20 mouse cellular contexts compared by ENCODE assay signal in the genomic region with DNA sequence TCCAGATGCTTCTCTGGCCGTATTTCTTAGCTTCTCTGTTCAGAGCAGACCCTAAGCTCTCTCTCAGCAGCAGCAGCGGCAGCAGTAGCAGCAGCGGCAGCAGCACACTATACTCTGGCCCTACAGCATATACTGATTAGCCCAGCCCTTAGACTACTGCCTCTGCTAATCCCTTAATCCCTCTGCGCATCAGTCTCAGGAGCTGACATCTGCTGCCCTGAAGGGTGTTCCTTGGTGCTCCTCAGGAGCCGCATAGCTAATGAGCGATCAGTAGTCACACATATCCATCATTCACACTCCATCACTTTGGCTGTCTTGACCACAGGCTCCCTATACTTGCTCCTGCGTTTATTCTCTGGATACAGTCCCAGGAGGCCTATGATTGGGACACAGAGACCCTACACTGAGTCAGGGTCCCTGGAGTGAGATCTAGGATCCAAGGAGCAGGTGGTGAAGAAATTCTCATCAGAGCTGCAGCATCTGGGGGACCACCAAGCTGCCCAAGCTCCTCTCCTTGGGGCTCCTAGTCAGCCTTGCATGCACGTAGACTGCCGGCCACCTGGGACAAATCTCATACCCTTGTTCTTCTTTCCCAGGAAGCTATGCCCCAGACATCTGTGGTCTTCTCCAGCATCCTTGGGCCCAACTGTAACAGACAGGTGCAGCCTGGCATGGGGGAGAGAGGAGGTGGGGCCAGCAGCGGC. TPM values are rescaled to one million over a fixed set of nuclear protein-coding genes. Genes with fewer than 3 reads are reported as not detected.
A peak's percentile ranks its signal among the peaks of the same experiment; 100 is the strongest.
DNase-seq lines count a peak whose midpoint lies in the region; ATAC-seq and TF ChIP-seq lines count a peak whose summit lies in the region.
"Had no signal": no experiment of that assay in that cellular context is flagged by ENCODE, and none has a peak within 500 bp of the region (broad histone marks: within the 10 kb centered on the region; RNA-seq: fewer than 3 reads in every experiment).

No protein-coding gene starts in this region.

- no peak overlapping the region for H3K9ac ChIP-seq in hindbrain, embryonic 11.5 days (ENCODE audit: low read depth, low read length)
- no peak overlapping the region for H3K9ac ChIP-seq in neural tube, embryonic 13.5 days
- H3K9ac ChIP-seq in neural tube, embryonic 15.5 days (replicated peaks), result no peak overlapping the region; the same call in 1 of the 2 replicates
- H3K9ac ChIP-seq in midbrain, embryonic 15.5 days, result no peak overlapping the region
- no peak overlapping the region for H3K9ac ChIP-seq in intestine, postnatal 0 days (ENCODE audit: low read depth, low read length)
- H3K9ac ChIP-seq: stomach, embryonic 15.5 days had no signal

- H3K4me3 ChIP-seq in hindbrain, embryonic 11.5 days (ENCODE audit: low read depth, low read length), result no peak overlapping the region
- no peak overlapping the region for H3K4me3 ChIP-seq in hindbrain, embryonic 10.5 days
- no peak overlapping the region for H3K4me3 ChIP-seq in neural tube, embryonic 13.5 days
- H3K4me3 ChIP-seq in neural tube, embryonic 15.5 days (replicated peaks), result no peak overlapping the region
- H3K4me3 ChIP-seq in midbrain, embryonic 15.5 days, result no peak overlapping the region
- H3K4me3 ChIP-seq in intestine, postnatal 0 days (ENCODE audit: low read depth, low read length), result no peak overlapping the region
- H3K4me3 ChIP-seq: stomach, embryonic 15.5 days had no signal

- H3K27me3 ChIP-seq in hindbrain, embryonic 11.5 days (ENCODE audit: control insufficient read depth, insufficient read depth, low read length), result no peaks in the 10 kb centered on the region
- H3K27me3 ChIP-seq in hindbrain, embryonic 10.5 days (ENCODE audit: insufficient read depth, poor library complexity, severe bottlenecking), result peaks cover 4% of the 10 kb centered on the region; the same call in 1 of the 2 replicates
- H3K27me3 ChIP-seq in neural tube, embryonic 13.5 days, result no peaks in the 10 kb centered on the region
- H3K27me3 ChIP-seq in neural tube, embryonic 15.5 days (replicated peaks), result no peaks in the 10 kb centered on the region
- H3K27me3 ChIP-seq in midbrain, embryonic 15.5 days (replicated peaks), result no peaks in the 10 kb centered on the region
- no peaks in the 10 kb centered on the region for H3K27me3 ChIP-seq in intestine, postnatal 0 days (replicated peaks; ENCODE audit: control insufficient read depth, insufficient read depth, low read length)
- H3K27me3 ChIP-seq: stomach, embryonic 15.5 days had no signal

- 64% methylated on average over 10 of the region's 10 CpGs for WGBS in hindbrain, embryonic 11.5 days
- 68% methylated on average over 10 of the region's 10 CpGs for WGBS in hindbrain, embryonic 10.5 days
- WGBS in neural tube, embryonic 13.5 days, result 56% methylated on average over 10 of the region's 10 CpGs
- WGBS in neural tube, embryonic 15.5 days, result 52% methylated on average over 10 of the region's 10 CpGs
- 41% methylated on average over 10 of the region's 10 CpGs for WGBS in midbrain, embryonic 15.5 days
- 68% methylated on average over 10 of the region's 10 CpGs for WGBS in intestine, postnatal 0 days

- ATAC-seq in hindbrain, embryonic 11.5 days (ENCODE audit: low FRiP score), result peak; percentile 55; the same call in 1 of the 2 replicates
- ATAC-seq in neural tube, embryonic 13.5 days (ENCODE audit: low read depth), result peak; percentile 11; the same call in 1 of the 2 replicates
- no peak for ATAC-seq in neural tube, embryonic 15.5 days (ENCODE audit: low FRiP score)
- peak; percentile 34; the same call in 1 of the 2 replicates for ATAC-seq in midbrain, embryonic 15.5 days (replicated peaks)
- no peak for ATAC-seq in intestine, postnatal 0 days
- ATAC-seq: forebrain, embryonic 14.5 days had no signal

- no peak for DNase-seq in hindbrain, embryonic 11.5 days (ENCODE audit: low spot score)
- DNase-seq in hindbrain, embryonic 10.5 days (ENCODE audit: low spot score), result no peak
- no peak for DNase-seq in spleen, postnatal 14 days (ENCODE audit: low spot score in 2 of 2)
- DNase-seq: adrenal gland, postnatal 36 days; B cell, adult 2 months; cerebellum, adult 18-20 months; cerebellum, postnatal 36 days; heart, postnatal 10 days; kidney, adult 8-10 months; kidney, postnatal 14 days; lung, adult 18-20 months; right cerebral cortex, postnatal 25 days; thymus, adult 2 months had no signal

- H3K4me1 ChIP-seq in hindbrain, embryonic 11.5 days (replicated peaks; ENCODE audit: control insufficient read depth, insufficient read depth, low read length), result no peaks in the 10 kb centered on the region
- H3K4me1 ChIP-seq in hindbrain, embryonic 10.5 days (replicated peaks), result peaks cover 12% of the 10 kb centered on the region; the same call in 1 of the 2 replicates
- peaks cover 15% of the 10 kb centered on the region for H3K4me1 ChIP-seq in neural tube, embryonic 13.5 days (replicated peaks)
- H3K4me1 ChIP-seq in neural tube, embryonic 15.5 days, result peaks cover 14% of the 10 kb centered on the region; the same call in 1 of the 2 replicates
- peaks cover 4% of the 10 kb centered on the region; the same call in 1 of the 2 replicates for H3K4me1 ChIP-seq in midbrain, embryonic 15.5 days
- H3K4me1 ChIP-seq in intestine, postnatal 0 days (replicated peaks; ENCODE audit: control insufficient read depth, insufficient read depth, low read length), result no peaks in the 10 kb centered on the region
- H3K4me1 ChIP-seq: stomach, embryonic 15.5 days had no signal

- no peaks in the 10 kb centered on the region for H3K9me3 ChIP-seq in hindbrain, embryonic 11.5 days (ENCODE audit: control insufficient read depth, low read length)
- no peaks in the 10 kb centered on the region for H3K9me3 ChIP-seq in hindbrain, embryonic 10.5 days
- H3K9me3 ChIP-seq in neural tube, embryonic 13.5 days, result no peaks in the 10 kb centered on the region
- H3K9me3 ChIP-seq in neural tube, embryonic 15.5 days (replicated peaks), result no peaks in the 10 kb centered on the region
- H3K9me3 ChIP-seq in midbrain, embryonic 15.5 days, result no peaks in the 10 kb centered on the region
- H3K9me3 ChIP-seq in intestine, postnatal 0 days (ENCODE audit: control insufficient read depth), result no peaks in the 10 kb centered on the region
- H3K9me3 ChIP-seq: stomach, embryonic 15.5 days had no signal

- H3K36me3 ChIP-seq in hindbrain, embryonic 11.5 days (ENCODE audit: control insufficient read depth, insufficient read depth, low read length), result no peaks in the 10 kb centered on the region
- no peaks in the 10 kb centered on the region for H3K36me3 ChIP-seq in hindbrain, embryonic 10.5 days
- no peaks in the 10 kb centered on the region for H3K36me3 ChIP-seq in neural tube, embryonic 13.5 days
- H3K36me3 ChIP-seq in neural tube, embryonic 15.5 days, result no peaks in the 10 kb centered on the region
- H3K36me3 ChIP-seq in midbrain, embryonic 15.5 days (replicated peaks), result no peaks in the 10 kb centered on the region
- no peaks in the 10 kb centered on the region for H3K36me3 ChIP-seq in intestine, postnatal 0 days (ENCODE audit: control insufficient read depth, insufficient read depth)
- H3K36me3 ChIP-seq: stomach, embryonic 15.5 days had no signal

- H3K4me2 ChIP-seq in hindbrain, embryonic 11.5 days (replicated peaks; ENCODE audit: low read depth, low read length), result no peak overlapping the region
- no peak overlapping the region for H3K4me2 ChIP-seq in neural tube, embryonic 13.5 days
- H3K4me2 ChIP-seq in neural tube, embryonic 15.5 days, result no peak overlapping the region
- H3K4me2 ChIP-seq in midbrain, embryonic 15.5 days, result no peak overlapping the region
- H3K4me2 ChIP-seq in intestine, postnatal 0 days (replicated peaks; ENCODE audit: low read depth), result no peak overlapping the region
- H3K4me2 ChIP-seq: heart, embryonic 11.5 days; stomach, embryonic 15.5 days had no signal

- H3K27ac ChIP-seq in hindbrain, embryonic 11.5 days (ENCODE audit: low read depth, low read length), result 0 out of 2 replicates have a peak overlapping the region, but pooled peaks have one; percentile 58
- no peak overlapping the region for H3K27ac ChIP-seq in hindbrain, embryonic 10.5 days
- H3K27ac ChIP-seq in neural tube, embryonic 13.5 days (replicated peaks), result no peak overlapping the region
- H3K27ac ChIP-seq in neural tube, embryonic 15.5 days (replicated peaks), result no peak overlapping the region
- H3K27ac ChIP-seq in midbrain, embryonic 15.5 days, result no peak overlapping the region
- no peak overlapping the region for H3K27ac ChIP-seq in intestine, postnatal 0 days (ENCODE audit: low read depth, low read length)
- H3K27ac ChIP-seq: stomach, embryonic 15.5 days had no signal

- TF ChIP-seq CTCF in intestine, postnatal 0 days (IDR thresholded peaks at IDR 0.05; ENCODE audit: low read depth), result no peak

RNA-seq across cellular contexts. Expression of gene Csgalnact2, which starts 59.0 kb away (rescaled TPM):
- 8.7 and 11.5 TPM in 2 replicates for polyA plus RNA-seq in hindbrain, embryonic 11.5 days (2014; fragmentation: Nextera tagmentation; extraction: Ambion mirVana)
- polyA plus RNA-seq in hindbrain, embryonic 10.5 days (2016; fragmentation: Nextera tagmentation; extraction: Ambion mirVana), result 5.3 TPM in 2 replicates
- polyA plus RNA-seq in neural tube, embryonic 13.5 days (2015; fragmentation: Nextera tagmentation; extraction: Ambion mirVana), result 8.6 and 9.4 TPM in 2 replicates
- 9.9 and 10.7 TPM in 2 replicates for polyA plus RNA-seq in neural tube, embryonic 15.5 days (2015; fragmentation: Nextera tagmentation; extraction: Ambion mirVana)
- 9.2 and 10.8 TPM in 2 replicates for polyA plus RNA-seq in midbrain, embryonic 15.5 days (2015; fragmentation: Nextera tagmentation; extraction: Ambion mirVana)
- polyA plus RNA-seq in intestine, postnatal 0 days (2015; fragmentation: Nextera tagmentation; extraction: Ambion mirVana), result 7.0 and 8.0 TPM in 2 replicates

Comparison
In these comparisons a context has a peak if more than half of its experiments do, and no peak if none do; other contexts are left out.
1. ATAC-seq: peak in hindbrain, embryonic 11.5 days (single experiment), neural tube, embryonic 13.5 days (single experiment) and midbrain, embryonic 15.5 days (single experiment); none in neural tube, embryonic 15.5 days (single experiment) and intestine, postnatal 0 days (single experiment).